Mouse (Mus musculus): Measurements from ENCODE around the gene Fv1.

The Fv1 gene

GRCm38 (mm10) chr4:147884138-147884537, 15.4 kb downstream of the Fv1 start:
- no peak for DNase-seq (ENCODE audit: low read depth)

- no peak for DNase-seq (ENCODE audit: low read depth)
These were observed 17.4 kb downstream of the Fv1 start for GRCm38 (mm10) chr4:147886158-147886557.

GRCm38 (mm10) chr4:147887277-147887676, 18.5 kb downstream of the Fv1 start:
- DNase-seq (ENCODE audit: low read depth) = no peak

GRCm38 (mm10) chr4:147888237-147888636, 19.5 kb downstream of the Fv1 start:
- no peak for DNase-seq (ENCODE audit: low read depth)

- no peak for DNase-seq (ENCODE audit: low read depth)
These were observed 21.6 kb downstream of the Fv1 start for GRCm38 (mm10) chr4:147890341-147890740.

- DNase-seq (ENCODE audit: low read depth) = no peak
These were observed 27.1 kb downstream of the Fv1 start for GRCm38 (mm10) chr4:147895815-147896330.

- DNase-seq (ENCODE audit: low read depth) = no peak
These were observed 27.6 kb downstream of the Fv1 start for GRCm38 (mm10) chr4:147896411-147896810.

- no peak for DNase-seq (ENCODE audit: low read depth)
These were observed 28.6 kb downstream of the Fv1 start for GRCm38 (mm10) chr4:147897348-147897747.

GRCm38 (mm10) chr4:147900452-147900851, 31.7 kb downstream of the Fv1 start:
- DNase-seq (ENCODE audit: low read depth) = no peak

- DNase-seq (ENCODE audit: low read depth) = no peak
These were observed 34.2 kb downstream of the Fv1 start for GRCm38 (mm10) chr4:147902906-147903500.

- DNase-seq (ENCODE audit: low read depth) = no peak
These were observed 34.8 kb downstream of the Fv1 start for GRCm38 (mm10) chr4:147903601-147904000.

- peak; percentile 82 for DNase-seq (ENCODE audit: low read depth)
These were observed 35.7 kb downstream of the Fv1 start, which contains the start of gene Mfn2 for GRCm38 (mm10) chr4:147904313-147905089. Gene Mfn2 (minus strand): TSS chr4:147904704.

- no peak for DNase-seq (ENCODE audit: low read depth)
These were observed 36.4 kb downstream of the Fv1 start for GRCm38 (mm10) chr4:147905090-147905659.

GRCm38 (mm10) chr4:147906230-147906629, 37.5 kb downstream of the Fv1 start:
- no peak for DNase-seq (ENCODE audit: low read depth)

GRCm38 (mm10) chr4:147909486-147909885, 40.7 kb downstream of the Fv1 start:
- DNase-seq (ENCODE audit: low read depth) = no peak

GRCm38 (mm10) chr4:147918459-147919121, 49.8 kb downstream of the Fv1 start:
- DNase-seq (ENCODE audit: low read depth) = peak; percentile 46
